Mouse (Mus musculus): ENCODE measurements around the gene Olfr1458. TPM values are rescaled to one million over a fixed set of nuclear protein-coding genes. Genes with fewer than 3 reads are reported as not detected.

Olfr1458 gene
- not detected for total RNA-seq (2021)
- long read RNA-seq, result 0 reads

GRCm38 (mm10) chr19:13106675-13107074 lies at the start of gene Olfr1458:
Gene Olfr1458 (minus strand): TSS chr19:13106775.
- DNase-seq (ENCODE audit: low spot score in 2 of 2), result no peak

GRCm38 (mm10) chr19:13149449-13149848 lies 42.9 kb upstream of the Olfr1458 start, which contains the start of gene Olfr1459:
Gene Olfr1459 (minus strand): TSS chr19:13149549.
- no peak for DNase-seq (ENCODE audit: low spot score in 2 of 2)

GRCm38 (mm10) chr19:13097791-13098190 lies 8.8 kb downstream of the Olfr1458 start, which contains the start of gene Olfr1457:
Gene Olfr1457 (minus strand): TSS chr19:13097891.
- no peak for DNase-seq (ENCODE audit: low spot score in 2 of 2)

- no peak for DNase-seq (ENCODE audit: low spot score in 2 of 2)
Measured at GRCm38 (mm10) chr19:13093908-13094307, 12.7 kb downstream of the Olfr1458 start.

- no peak for DNase-seq (ENCODE audit: low spot score in 2 of 2)
Measured at GRCm38 (mm10) chr19:13060310-13060709, 46.3 kb downstream of the Olfr1458 start, which contains the start of gene Olfr1454. Gene Olfr1454 (plus strand): TSS chr19:13060610.

Other genes starting within 250 kb of the Olfr1458 start
- not detected for gene Olfr1444, start 249.5 kb downstream of the Olfr1458 start, total RNA-seq (2021)
- not detected for gene Olfr1445, start 222.9 kb downstream of the Olfr1458 start, total RNA-seq (2021)
- not detected for gene Olfr1446, start 213.3 kb downstream of the Olfr1458 start, total RNA-seq (2021)
- gene Olfr1447, start 203.0 kb downstream of the Olfr1458 start, total RNA-seq (2021), result not detected
- gene Olfr1448, start 182.4 kb downstream of the Olfr1458 start, total RNA-seq (2021), result not detected
- not detected for gene Olfr1449, start 175.9 kb downstream of the Olfr1458 start, total RNA-seq (2021)
- not detected for gene Olfr1450, start 156.5 kb downstream of the Olfr1458 start, total RNA-seq (2021)
- not detected for gene Olfr1451, start 111.8 kb downstream of the Olfr1458 start, total RNA-seq (2021)
- not detected for gene Olfr1453, start 78.4 kb downstream of the Olfr1458 start, total RNA-seq (2021)
- not detected for gene Olfr1454, start 46.2 kb downstream of the Olfr1458 start, total RNA-seq (2021)
- gene Olfr1457, start 8.9 kb downstream of the Olfr1458 start, total RNA-seq (2021), result not detected
- under 1 TPM; 0.17 to 0.18 TPM for gene Olfr1459, start 42.8 kb upstream of the Olfr1458 start, total RNA-seq (2021)
- gene Olfr1461, start 56.2 kb upstream of the Olfr1458 start, total RNA-seq (2021), result not detected
- gene Olfr1462, start 79.0 kb upstream of the Olfr1458 start, total RNA-seq (2021), result not detected
- not detected for gene Olfr1463, start 124.6 kb upstream of the Olfr1458 start, total RNA-seq (2021)
- not detected for gene Olfr1465, start 208.8 kb upstream of the Olfr1458 start, total RNA-seq (2021)
- not detected for gene Olfr1466, start 232.1 kb upstream of the Olfr1458 start, total RNA-seq (2021)

All from layer of hippocampus, adult 18-20 months (tissue).